Mouse (Mus musculus): Measurements from ENCODE around the gene Astn2.

DNA sequence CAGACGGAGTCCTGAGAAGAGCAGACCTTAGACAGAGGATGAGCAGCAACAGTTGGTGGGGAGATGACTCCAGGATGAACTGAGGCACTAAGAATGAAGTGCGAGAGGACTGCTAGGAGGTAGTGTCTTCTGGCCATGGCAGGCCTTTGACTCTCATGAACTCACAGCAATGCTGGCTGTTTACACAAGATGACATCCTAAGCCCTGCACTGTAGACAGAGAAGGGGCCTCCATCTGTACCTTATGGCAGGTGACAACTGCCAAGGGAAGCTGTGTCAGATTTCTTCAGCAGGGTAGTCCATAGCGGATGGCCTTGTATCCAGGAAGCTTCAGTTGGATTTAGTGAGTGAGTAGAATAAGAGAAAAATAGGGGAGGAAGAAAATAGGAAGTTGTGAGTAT is 572.5 kb downstream of the Astn2 start:
- TF ChIP-seq CTCF (IDR thresholded peaks at IDR 0.05; ENCODE audit: insufficient read depth, low read depth, low read length) = no peak
- no peak for TF ChIP-seq POLR2A (IDR thresholded peaks at IDR 0.05; ENCODE audit: insufficient read depth, low read depth, low read length)
